Mouse (Mus musculus) cerebellum, postnatal 10 days (tissue): ENCODE data around the gene Fbxo39.
A peak's percentile ranks its signal among the peaks of the same experiment; 100 is the strongest.
"Not testable (repeated sequence)": the region's sequence is repeated elsewhere in the genome, so short reads cannot be mapped to it uniquely, and the experiment has no call there.

Experiments used
- DNase-seq, 2 experiments: peaks; one replicate each; pipeline ENCODE4 v3.0.0; 2021; ENCODE audit warnings: mixed read lengths in 2 of 2

Gene Fbxo39

GRCm38 (mm10) chr11:72318026-72318425 lies 3.8 kb downstream of the Fbxo39 start:
- no peak for DNase-seq

GRCm38 (mm10) chr11:72324431-72324830 lies 10.2 kb downstream of the Fbxo39 start:
- no peak for DNase-seq

- DNase-seq: no peak
Measured at GRCm38 (mm10) chr11:72325701-72326100, 11.5 kb downstream of the Fbxo39 start.

GRCm38 (mm10) chr11:72332951-72333667 lies 18.9 kb downstream of the Fbxo39 start:
- DNase-seq: peak; percentile 37 to 47

- peak in 1 of 2 experiments; percentile 32 for DNase-seq
Measured at GRCm38 (mm10) chr11:72334653-72335052, 20.4 kb downstream of the Fbxo39 start.

GRCm38 (mm10) chr11:72336726-72337125 lies 22.5 kb downstream of the Fbxo39 start:
- DNase-seq: peak; percentile 37 to 55

- DNase-seq: peak; percentile 70 to 75
Measured at GRCm38 (mm10) chr11:72338437-72338871, 24.2 kb downstream of the Fbxo39 start.

- DNase-seq: peak in 1 of 2 experiments; percentile 31
Measured at GRCm38 (mm10) chr11:72339716-72340115, 25.5 kb downstream of the Fbxo39 start.

- DNase-seq: peak; percentile 76 to 83
Measured at GRCm38 (mm10) chr11:72342549-72343237, 28.4 kb downstream of the Fbxo39 start.

GRCm38 (mm10) chr11:72343238-72343625 lies 29.0 kb downstream of the Fbxo39 start:
- not testable (repeated sequence) for DNase-seq

GRCm38 (mm10) chr11:72343904-72344303 lies 29.7 kb downstream of the Fbxo39 start:
- peak; percentile 74 to 77 for DNase-seq

- DNase-seq: no peak
Measured at GRCm38 (mm10) chr11:72344486-72344885, 30.2 kb downstream of the Fbxo39 start.

GRCm38 (mm10) chr11:72348563-72348962 lies 34.3 kb downstream of the Fbxo39 start:
- DNase-seq: no peak

- peak; percentile 62 to 65 for DNase-seq
Measured at GRCm38 (mm10) chr11:72349016-72349415, 34.8 kb downstream of the Fbxo39 start.

- DNase-seq: no peak
Measured at GRCm38 (mm10) chr11:72349652-72350051, 35.4 kb downstream of the Fbxo39 start.

GRCm38 (mm10) chr11:72352272-72352671 lies 38.0 kb downstream of the Fbxo39 start:
- DNase-seq: no peak

GRCm38 (mm10) chr11:72353186-72353585 lies 38.9 kb downstream of the Fbxo39 start:
- no peak for DNase-seq

GRCm38 (mm10) chr11:72354971-72355728 lies 40.9 kb downstream of the Fbxo39 start:
- DNase-seq: peak; percentile 92 to 94

GRCm38 (mm10) chr11:72361385-72362346 lies 47.4 kb downstream of the Fbxo39 start:
- DNase-seq: peak; percentile 78 to 83

- DNase-seq: no peak
Measured at GRCm38 (mm10) chr11:72362347-72362741, 48.1 kb downstream of the Fbxo39 start, which contains the start of gene Tekt1. Tekt1 (minus strand) TSS chr11:72362442.

- DNase-seq: peak; percentile 39 to 49
Measured at GRCm38 (mm10) chr11:72363523-72364240, 49.4 kb downstream of the Fbxo39 start.
